Mouse (Mus musculus): Measurements from ENCODE around the gene Cryl1. TPM values are rescaled to one million over a fixed set of nuclear protein-coding genes. Genes with fewer than 3 reads are reported as not detected.

Gene Cryl1
- polyA plus RNA-seq, 1 experiment from 2014 or later, result 6.4 TPM

DNA sequence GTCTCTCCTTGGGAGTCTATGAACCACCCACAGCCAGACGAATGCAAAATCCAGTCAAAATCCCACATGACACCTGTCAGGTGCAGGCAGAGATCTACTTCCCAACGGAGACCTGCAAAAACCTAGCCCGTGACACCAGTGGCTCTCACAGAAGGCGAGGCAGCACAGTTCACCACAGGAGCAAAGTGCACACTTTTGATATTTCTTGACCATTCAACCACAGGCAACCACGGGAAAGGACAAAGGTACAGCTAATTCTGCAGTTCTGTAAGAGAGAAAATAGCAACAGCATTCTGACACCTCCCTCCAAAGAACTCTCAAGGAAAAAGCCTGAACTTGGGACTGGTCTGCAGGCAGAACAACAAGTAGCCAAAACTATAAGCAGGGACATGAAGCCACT is 1.1 kb downstream of the Cryl1 start:
- Histone ChIP-seq H3K9ac (replicated peaks) (no peak overlapping the region), H3K27ac (replicated peaks) (no peak overlapping the region), H3K4me1 (peaks cover 7% of the 10 kb centered on the region), H3K4me3 (no peak overlapping the region), H3K36me3 (no peaks in the 10 kb centered on the region), H3K4me2 (replicated peaks) (no peak overlapping the region), H3K9me3 (no peaks in the 10 kb centered on the region), H3K27me3 (0 out of 2 replicates have a peak, but pooled peaks cover 4% of the 10 kb centered on the region)
- WGBS, result 89% methylated on average over 5 of the region's 5 CpGs
- no peak for ATAC-seq (replicated peaks)

- H3K9ac ChIP-seq (replicated peaks), result no peak overlapping the region
- no peak overlapping the region for H3K27ac ChIP-seq (replicated peaks)
- 91% methylated on average over 2 of the region's 2 CpGs for WGBS
- no peak for ATAC-seq (replicated peaks)
- H3K9me3 ChIP-seq, result no peaks in the 10 kb centered on the region
- H3K36me3 ChIP-seq, result no peaks in the 10 kb centered on the region
- peaks cover 7% of the 10 kb centered on the region for H3K4me1 ChIP-seq
- H3K4me2 ChIP-seq (replicated peaks), result no peak overlapping the region
- 0 out of 2 replicates have a peak, but pooled peaks cover 4% of the 10 kb centered on the region for H3K27me3 ChIP-seq
- no peak overlapping the region for H3K4me3 ChIP-seq
Observed at GRCm38 (mm10) chr14:57395470-57395869, 2.9 kb downstream of the Cryl1 start.

- H3K4me1 ChIP-seq, result no peaks in the 10 kb centered on the region
- no peaks in the 10 kb centered on the region for H3K27me3 ChIP-seq
- no peak for ATAC-seq (replicated peaks)
- no peaks in the 10 kb centered on the region for H3K9me3 ChIP-seq
- 71% methylated on average over 5 of the region's 5 CpGs for WGBS
- H3K4me3 ChIP-seq, result no peak overlapping the region
- H3K9ac ChIP-seq (replicated peaks), result no peak overlapping the region
- no peak overlapping the region for H3K4me2 ChIP-seq (replicated peaks)
- no peaks in the 10 kb centered on the region for H3K36me3 ChIP-seq
- H3K27ac ChIP-seq (replicated peaks), result no peak overlapping the region
Observed at GRCm38 (mm10) chr14:57392278-57392677, 6.1 kb downstream of the Cryl1 start.

DNA sequence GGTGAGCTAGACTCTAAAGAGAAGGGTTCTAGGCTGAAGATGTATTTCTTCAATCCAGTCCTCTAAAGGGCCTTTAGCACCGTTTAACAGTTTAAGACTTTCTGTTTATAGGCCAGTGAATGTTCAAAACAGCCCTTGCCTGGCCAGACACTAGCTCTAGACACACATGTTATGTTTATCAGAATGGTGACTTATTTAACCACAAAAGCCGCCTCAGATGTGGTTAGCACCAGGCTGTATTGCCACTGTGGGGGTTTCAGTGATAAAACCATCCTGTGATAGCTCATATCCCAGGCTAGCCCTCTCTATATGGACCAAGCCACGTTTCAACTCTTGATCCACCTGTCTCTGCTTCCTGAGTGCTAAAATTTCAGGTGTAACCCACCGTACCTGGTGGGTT is 6.7 kb downstream of the Cryl1 start:
- no peaks in the 10 kb centered on the region for H3K27me3 ChIP-seq
- no peaks in the 10 kb centered on the region for H3K4me1 ChIP-seq
- no peak for ATAC-seq (replicated peaks)
- H3K36me3 ChIP-seq, result no peaks in the 10 kb centered on the region
- no peaks in the 10 kb centered on the region for H3K9me3 ChIP-seq
- H3K4me3 ChIP-seq, result no peak overlapping the region
- 76% methylated on average over 4 of the region's 4 CpGs for WGBS
- no peak overlapping the region for H3K4me2 ChIP-seq (replicated peaks)
- no peak overlapping the region for H3K9ac ChIP-seq (replicated peaks)
- no peak overlapping the region for H3K27ac ChIP-seq (replicated peaks)

- no peak overlapping the region for H3K4me3 ChIP-seq
- H3K9ac ChIP-seq (replicated peaks), result no peak overlapping the region
- no peaks in the 10 kb centered on the region for H3K27me3 ChIP-seq
- 70% methylated on average over 14 of the region's 14 CpGs for WGBS
- H3K4me1 ChIP-seq, result no peaks in the 10 kb centered on the region
- no peak overlapping the region for H3K27ac ChIP-seq (replicated peaks)
- no peak overlapping the region for H3K4me2 ChIP-seq (replicated peaks)
- no peaks in the 10 kb centered on the region for H3K36me3 ChIP-seq
- H3K9me3 ChIP-seq, result no peaks in the 10 kb centered on the region
- ATAC-seq (replicated peaks), result no peak
Observed at GRCm38 (mm10) chr14:57386758-57387561, 11.4 kb downstream of the Cryl1 start.

GRCm38 (mm10) chr14:57385667-57386066 is 12.7 kb downstream of the Cryl1 start:
- no peak overlapping the region for H3K4me2 ChIP-seq (replicated peaks)
- no peaks in the 10 kb centered on the region for H3K27me3 ChIP-seq
- H3K9me3 ChIP-seq, result no peaks in the 10 kb centered on the region
- no peaks in the 10 kb centered on the region for H3K36me3 ChIP-seq
- WGBS, result 93% methylated on average over 5 of the region's 5 CpGs
- H3K27ac ChIP-seq (replicated peaks), result no peak overlapping the region
- H3K9ac ChIP-seq (replicated peaks), result no peak overlapping the region
- no peak for ATAC-seq (replicated peaks)
- H3K4me1 ChIP-seq, result no peaks in the 10 kb centered on the region
- no peak overlapping the region for H3K4me3 ChIP-seq

GRCm38 (mm10) chr14:57377531-57377930 is 20.8 kb downstream of the Cryl1 start:
- Histone ChIP-seq H3K4me3 (no peak overlapping the region), H3K27me3 (no peaks in the 10 kb centered on the region), H3K9ac (replicated peaks) (no peak overlapping the region), H3K36me3 (no peaks in the 10 kb centered on the region), H3K27ac (replicated peaks) (no peak overlapping the region), H3K4me1 (no peaks in the 10 kb centered on the region), H3K4me2 (replicated peaks) (no peak overlapping the region), H3K9me3 (no peaks in the 10 kb centered on the region)
- ATAC-seq (replicated peaks), result no peak
- WGBS, result 90% methylated on average over 5 of the region's 5 CpGs

- Histone ChIP-seq H3K4me2 (replicated peaks) (no peak overlapping the region), H3K4me1 (no peaks in the 10 kb centered on the region), H3K36me3 (no peaks in the 10 kb centered on the region), H3K9me3 (no peaks in the 10 kb centered on the region), H3K27ac (replicated peaks) (no peak overlapping the region), H3K27me3 (no peaks in the 10 kb centered on the region), H3K9ac (replicated peaks) (no peak overlapping the region), H3K4me3 (no peak overlapping the region)
- WGBS, result 84% methylated on average over 9 of the region's 9 CpGs
- ATAC-seq (replicated peaks), result no peak
Observed at GRCm38 (mm10) chr14:57376956-57377355, 21.4 kb downstream of the Cryl1 start.

DNA sequence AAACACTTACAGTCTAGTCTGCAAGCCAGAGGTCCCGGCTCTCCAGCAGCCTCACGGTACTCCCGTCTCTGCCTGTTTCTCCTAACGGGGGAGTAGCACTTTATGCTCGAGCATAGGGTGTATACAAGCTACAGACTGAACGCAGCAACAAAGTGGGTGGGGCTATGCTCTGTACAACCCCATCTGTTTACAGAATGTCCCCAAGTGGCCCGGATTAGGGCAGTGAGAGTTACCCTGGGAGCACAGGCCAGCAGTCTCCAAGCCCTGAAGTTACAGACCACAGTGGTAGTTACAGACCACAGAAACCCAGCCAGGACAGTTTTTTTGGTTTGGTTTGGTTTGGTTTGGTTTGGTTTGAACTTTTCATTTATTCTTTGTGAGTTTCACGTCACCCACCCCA is 22.3 kb downstream of the Cryl1 start:
- Histone ChIP-seq H3K27me3 (no peaks in the 10 kb centered on the region), H3K4me3 (no peak overlapping the region), H3K4me1 (no peaks in the 10 kb centered on the region), H3K9ac (replicated peaks) (no peak overlapping the region), H3K4me2 (replicated peaks) (no peak overlapping the region), H3K9me3 (no peaks in the 10 kb centered on the region), H3K27ac (replicated peaks) (no peak overlapping the region), H3K36me3 (no peaks in the 10 kb centered on the region)
- ATAC-seq (replicated peaks), result no peak
- 73% methylated on average over 8 of the region's 8 CpGs for WGBS

GRCm38 (mm10) chr14:57375205-57375604 is 23.1 kb downstream of the Cryl1 start:
- H3K36me3 ChIP-seq, result no peaks in the 10 kb centered on the region
- 81% methylated on average over 9 of the region's 9 CpGs for WGBS
- no peak overlapping the region for H3K4me3 ChIP-seq
- no peak overlapping the region for H3K4me2 ChIP-seq (replicated peaks)
- H3K27me3 ChIP-seq, result no peaks in the 10 kb centered on the region
- ATAC-seq (replicated peaks), result no peak
- no peaks in the 10 kb centered on the region for H3K4me1 ChIP-seq
- H3K27ac ChIP-seq (replicated peaks), result no peak overlapping the region
- H3K9me3 ChIP-seq, result no peaks in the 10 kb centered on the region
- no peak overlapping the region for H3K9ac ChIP-seq (replicated peaks)

GRCm38 (mm10) chr14:57372348-57373102 is 25.8 kb downstream of the Cryl1 start:
- Histone ChIP-seq H3K9me3 (no peaks in the 10 kb centered on the region), H3K27ac (replicated peaks) (no peak overlapping the region), H3K4me2 (replicated peaks) (no peak overlapping the region), H3K4me3 (no peak overlapping the region), H3K4me1 (no peaks in the 10 kb centered on the region), H3K27me3 (no peaks in the 10 kb centered on the region), H3K9ac (replicated peaks) (no peak overlapping the region), H3K36me3 (no peaks in the 10 kb centered on the region)
- WGBS, result 50% methylated on average over 8 of the region's 8 CpGs
- ATAC-seq (replicated peaks), result peak; percentile 72

- Histone ChIP-seq H3K27ac (replicated peaks) (no peak overlapping the region), H3K4me2 (replicated peaks) (no peak overlapping the region), H3K27me3 (no peaks in the 10 kb centered on the region), H3K9me3 (no peaks in the 10 kb centered on the region), H3K4me1 (peaks cover 2% of the 10 kb centered on the region; the same call in 1 of the 2 replicates), H3K4me3 (no peak overlapping the region), H3K9ac (replicated peaks) (no peak overlapping the region), H3K36me3 (no peaks in the 10 kb centered on the region)
- ATAC-seq (replicated peaks), result no peak
- 45% methylated on average over 4 of the region's 4 CpGs for WGBS
Observed at GRCm38 (mm10) chr14:57367327-57367726, 31.0 kb downstream of the Cryl1 start.

All from forebrain, embryonic 15.5 days (tissue).